Mouse (Mus musculus): ENCODE measurements around the gene Mblac2. TPM values are rescaled to one million over a fixed set of nuclear protein-coding genes. Genes with fewer than 3 reads are reported as not detected.

The Mblac2 gene
- total and polyA plus RNA-seq, 2 experiments from 2014 or later, result 36.7 to 51.2 TPM

DNA sequence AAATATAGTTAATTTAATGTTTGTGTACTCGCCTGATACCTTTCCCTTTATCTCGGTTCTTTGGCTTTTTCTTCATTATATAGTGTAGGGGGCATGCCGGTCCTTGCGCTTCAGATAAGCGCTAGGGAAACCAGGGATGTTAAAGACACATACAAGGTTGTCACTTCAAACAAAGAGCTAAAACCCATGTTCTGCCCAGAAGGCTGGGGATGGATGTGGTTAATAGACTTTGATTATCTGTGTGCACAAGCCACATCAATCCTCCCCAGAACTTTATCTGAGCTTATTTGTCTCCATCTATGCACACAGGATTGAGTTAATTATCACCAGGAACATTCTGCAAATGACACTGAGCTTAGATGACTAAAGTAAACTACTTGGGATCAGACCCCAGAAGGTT is 25.5 kb downstream of the Mblac2 start:
- ATAC-seq, result no peak
- 92% methylated on average over 5 of the region's 5 CpGs for WGBS

GRCm38 (mm10) chr13:81740898-81741297 is 29.8 kb downstream of the Mblac2 start:
- no peak for TF ChIP-seq CTCF (IDR thresholded peaks at IDR 0.05; ENCODE audit: low read depth)
- H3K36me3 ChIP-seq (ENCODE audit: insufficient read depth), result no peaks in the 10 kb centered on the region
- no peak overlapping the region for H3K27ac ChIP-seq (ENCODE audit: low read depth, low read length)
- H3K4me1 ChIP-seq (ENCODE audit: insufficient read depth), result no peaks in the 10 kb centered on the region
- H3K4me3 ChIP-seq (ENCODE audit: low read depth, low read length), result no peak overlapping the region
- no peaks in the 10 kb centered on the region for H3K27me3 ChIP-seq (ENCODE audit: insufficient read depth, low read length)
- no peak overlapping the region for H3K4me2 ChIP-seq (ENCODE audit: low read depth)
- ATAC-seq, result no peak
- no peak overlapping the region for H3K9ac ChIP-seq
- no peak for DNase-seq
- H3K9me3 ChIP-seq (ENCODE audit: low read length), result no peaks in the 10 kb centered on the region
- WGBS, result 61% methylated on average over 3 of the region's 3 CpGs

More for the DNA sequence above, 25.5 kb downstream of the Mblac2 start:
- no peak for DNase-seq
- H3K9me3 ChIP-seq (ENCODE audit: low read length), result no peaks in the 10 kb centered on the region
- no peaks in the 10 kb centered on the region for H3K4me1 ChIP-seq (ENCODE audit: insufficient read depth)
- no peak overlapping the region for H3K9ac ChIP-seq
- no peak overlapping the region for H3K4me3 ChIP-seq (ENCODE audit: low read depth, low read length)
- no peak overlapping the region for H3K27ac ChIP-seq (ENCODE audit: low read depth, low read length)
- no peaks in the 10 kb centered on the region for H3K36me3 ChIP-seq (ENCODE audit: insufficient read depth)
- H3K4me2 ChIP-seq (ENCODE audit: low read depth), result no peak overlapping the region
- no peaks in the 10 kb centered on the region for H3K27me3 ChIP-seq (ENCODE audit: insufficient read depth, low read length)
- no peak for TF ChIP-seq CTCF (IDR thresholded peaks at IDR 0.05; ENCODE audit: low read depth)

- no peak overlapping the region for H3K27ac ChIP-seq (ENCODE audit: low read depth, low read length)
- no peak for TF ChIP-seq CTCF (IDR thresholded peaks at IDR 0.05; ENCODE audit: low read depth)
- H3K4me1 ChIP-seq (ENCODE audit: insufficient read depth), result no peaks in the 10 kb centered on the region
- H3K36me3 ChIP-seq (ENCODE audit: insufficient read depth), result no peaks in the 10 kb centered on the region
- H3K27me3 ChIP-seq (ENCODE audit: insufficient read depth, low read length), result no peaks in the 10 kb centered on the region
- H3K4me2 ChIP-seq (ENCODE audit: low read depth), result no peak overlapping the region
- no peaks in the 10 kb centered on the region for H3K9me3 ChIP-seq (ENCODE audit: low read length)
- no peak for ATAC-seq
- H3K4me3 ChIP-seq (ENCODE audit: low read depth, low read length), result no peak overlapping the region
- H3K9ac ChIP-seq, result no peak overlapping the region
- DNase-seq, result no peak
- 51% methylated on average over 10 of the region's 10 CpGs for WGBS
These were observed 32.4 kb downstream of the Mblac2 start for GRCm38 (mm10) chr13:81743391-81744091.

- WGBS, result 32% methylated on average over 2 of the region's 2 CpGs
- no peak for TF ChIP-seq CTCF (IDR thresholded peaks at IDR 0.05; ENCODE audit: low read depth)
- H3K4me2 ChIP-seq (ENCODE audit: low read depth), result no peak overlapping the region
- no peaks in the 10 kb centered on the region for H3K4me1 ChIP-seq (ENCODE audit: insufficient read depth)
- no peaks in the 10 kb centered on the region for H3K9me3 ChIP-seq (ENCODE audit: low read length)
- no peaks in the 10 kb centered on the region for H3K27me3 ChIP-seq (ENCODE audit: insufficient read depth, low read length)
- H3K9ac ChIP-seq, result no peak overlapping the region
- no peak for ATAC-seq
- H3K36me3 ChIP-seq (ENCODE audit: insufficient read depth), result no peaks in the 10 kb centered on the region
- no peak for DNase-seq
- H3K27ac ChIP-seq (ENCODE audit: low read depth, low read length), result no peak overlapping the region
- no peak overlapping the region for H3K4me3 ChIP-seq (ENCODE audit: low read depth, low read length)
These were observed 32.9 kb downstream of the Mblac2 start for GRCm38 (mm10) chr13:81744092-81744396.

DNA sequence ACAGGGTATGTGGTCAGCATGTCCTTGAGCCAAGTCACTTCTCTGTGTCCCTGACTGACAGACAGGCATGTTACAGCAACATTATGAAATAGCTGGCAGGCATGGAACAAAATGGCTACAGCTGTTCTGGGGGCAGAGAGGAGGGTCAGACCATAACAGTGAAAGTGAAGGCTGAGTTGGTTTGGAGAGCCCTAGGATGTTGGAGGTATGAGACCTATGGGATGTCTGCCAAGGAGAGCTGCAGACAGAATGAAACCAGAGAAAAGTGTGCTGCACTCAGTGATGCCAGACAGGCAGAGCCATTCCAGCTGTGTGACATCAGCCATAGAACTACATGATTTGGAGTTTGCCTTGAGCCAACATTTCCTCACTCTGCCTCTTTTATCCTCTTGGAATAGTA is 43.7 kb downstream of the Mblac2 start:
- no peaks in the 10 kb centered on the region for H3K4me1 ChIP-seq (ENCODE audit: insufficient read depth)
- no peak for TF ChIP-seq CTCF (IDR thresholded peaks at IDR 0.05; ENCODE audit: low read depth)
- DNase-seq, result no peak

DNA sequence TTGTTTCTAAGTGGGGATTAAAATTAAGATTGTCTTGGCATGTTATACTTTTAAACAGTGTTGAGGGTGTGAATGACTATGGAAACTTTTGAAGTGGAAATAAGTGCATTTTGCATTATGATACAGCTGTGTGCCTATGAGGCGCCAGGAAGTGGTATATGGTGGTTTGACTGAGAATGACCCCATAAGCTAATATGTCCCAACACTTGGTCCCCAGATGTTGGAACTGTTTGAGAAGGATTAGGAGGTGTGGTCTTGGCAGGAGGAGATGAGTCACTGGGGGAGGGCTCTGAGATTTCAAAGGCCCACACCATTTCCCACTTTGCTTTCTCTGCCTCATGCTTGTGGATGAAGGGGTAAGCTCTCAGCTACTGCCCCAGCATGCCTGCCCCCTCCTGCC is 44.2 kb downstream of the Mblac2 start:
- Histone ChIP-seq H3K4me2 (ENCODE audit: low read depth) (no peak overlapping the region), H3K4me3 (ENCODE audit: low read depth, low read length) (no peak overlapping the region), H3K36me3 (ENCODE audit: insufficient read depth) (no peaks in the 10 kb centered on the region), H3K27ac (ENCODE audit: low read depth, low read length) (no peak overlapping the region), H3K4me1 (ENCODE audit: insufficient read depth) (no peaks in the 10 kb centered on the region), H3K9ac (no peak overlapping the region), H3K9me3 (ENCODE audit: low read length) (no peaks in the 10 kb centered on the region), H3K27me3 (ENCODE audit: insufficient read depth, low read length) (no peaks in the 10 kb centered on the region)
- no peak for DNase-seq
- 97% methylated on average over 1 of the region's 1 CpGs for WGBS
- TF ChIP-seq CTCF (IDR thresholded peaks at IDR 0.05; ENCODE audit: low read depth), result no peak
- ATAC-seq, result no peak

More for the DNA sequence above, 43.7 kb downstream of the Mblac2 start:
- no peaks in the 10 kb centered on the region for H3K27me3 ChIP-seq (ENCODE audit: insufficient read depth, low read length)
- no peaks in the 10 kb centered on the region for H3K36me3 ChIP-seq (ENCODE audit: insufficient read depth)
- H3K9me3 ChIP-seq (ENCODE audit: low read length), result no peaks in the 10 kb centered on the region
- no peak overlapping the region for H3K9ac ChIP-seq
- H3K4me2 ChIP-seq (ENCODE audit: low read depth), result no peak overlapping the region
- H3K4me3 ChIP-seq (ENCODE audit: low read depth, low read length), result no peak overlapping the region
- H3K27ac ChIP-seq (ENCODE audit: low read depth, low read length), result no peak overlapping the region
- no peak for ATAC-seq

GRCm38 (mm10) chr13:81757058-81757660 is 46.0 kb downstream of the Mblac2 start:
- Histone ChIP-seq H3K9me3 (ENCODE audit: low read length) (no peaks in the 10 kb centered on the region), H3K27ac (ENCODE audit: low read depth, low read length) (no peak overlapping the region), H3K4me3 (ENCODE audit: low read depth, low read length) (no peak overlapping the region), H3K4me2 (ENCODE audit: low read depth) (no peak overlapping the region), H3K27me3 (ENCODE audit: insufficient read depth, low read length) (no peaks in the 10 kb centered on the region), H3K36me3 (ENCODE audit: insufficient read depth) (no peaks in the 10 kb centered on the region), H3K9ac (no peak overlapping the region), H3K4me1 (ENCODE audit: insufficient read depth) (no peaks in the 10 kb centered on the region)
- DNase-seq, result no peak
- no peak for ATAC-seq
- TF ChIP-seq CTCF (IDR thresholded peaks at IDR 0.05; ENCODE audit: low read depth), result no peak
- WGBS, result 86% methylated on average over 5 of the region's 5 CpGs
